ENCODE assay signal across 34 mouse cellular contexts in genomic region chr1:151232346-151232745, GRCm38 (mm10). TPM values are rescaled to one million over a fixed set of nuclear protein-coding genes. Genes with fewer than 3 reads are reported as not detected.
"Had no signal": no experiment of that assay in that cellular context is flagged by ENCODE, and none has a peak within 500 bp of the region (broad histone marks: within the 10 kb centered on the region; RNA-seq: fewer than 3 reads in every experiment).

No protein-coding gene starts in this region.

- H3K4me2 ChIP-seq: embryonic facial prominence, embryonic 12.5 days; embryonic facial prominence, embryonic 13.5 days; embryonic facial prominence, embryonic 15.5 days; forebrain, embryonic 12.5 days; forebrain, embryonic 13.5 days; forebrain, embryonic 15.5 days had no signal

- ATAC-seq: forebrain, embryonic 13.5 days; forebrain, embryonic 14.5 days; forebrain, embryonic 15.5 days; forebrain, embryonic 16.5 days; forebrain, postnatal 0 days had no signal

- H3K27ac ChIP-seq: embryonic facial prominence, embryonic 10.5 days; embryonic facial prominence, embryonic 12.5 days; embryonic facial prominence, embryonic 13.5 days; embryonic facial prominence, embryonic 15.5 days; forebrain, embryonic 10.5 days; forebrain, embryonic 12.5 days; forebrain, embryonic 13.5 days; forebrain, embryonic 15.5 days; gastrocnemius, adult 2 months had no signal

- H3K4me1 ChIP-seq: embryonic facial prominence, embryonic 12.5 days; forebrain, embryonic 13.5 days; forebrain, embryonic 15.5 days had no signal

- DNase-seq: cerebellum, adult 18-20 months; cerebellum, adult 2 months; cerebellum, adult 8-10 months; cerebellum, adult 9-10 months; cerebellum, adult 9-11 months; cerebellum, postnatal 10 days; cerebellum, postnatal 14 days; cerebellum, postnatal 25 days; cerebellum, postnatal 36 days; embryo, embryonic 11 days; forebrain, postnatal 0 days; gastrocnemius, adult 2 months; gastrocnemius, postnatal 10 days; gastrocnemius, postnatal 14 days; gastrocnemius, postnatal 25 days; gastrocnemius, postnatal 36 days; heart, adult 11 months had no signal

- H3K27me3 ChIP-seq: embryonic facial prominence, embryonic 12.5 days; embryonic facial prominence, embryonic 13.5 days; embryonic facial prominence, embryonic 15.5 days; forebrain, embryonic 12.5 days; forebrain, embryonic 13.5 days; forebrain, embryonic 15.5 days had no signal

- H3K9me3 ChIP-seq: embryonic facial prominence, embryonic 10.5 days; embryonic facial prominence, embryonic 12.5 days; embryonic facial prominence, embryonic 13.5 days; embryonic facial prominence, embryonic 15.5 days; forebrain, embryonic 10.5 days; forebrain, embryonic 12.5 days; forebrain, embryonic 13.5 days; forebrain, embryonic 15.5 days had no signal

- H3K4me3 ChIP-seq: embryonic facial prominence, embryonic 10.5 days; embryonic facial prominence, embryonic 12.5 days; embryonic facial prominence, embryonic 13.5 days; embryonic facial prominence, embryonic 15.5 days; erythroblast, embryonic 14.5 days; forebrain, embryonic 10.5 days; forebrain, embryonic 12.5 days; forebrain, embryonic 13.5 days; forebrain, embryonic 15.5 days; gastrocnemius, adult 2 months had no signal

- H3K36me3 ChIP-seq: embryonic facial prominence, embryonic 10.5 days; embryonic facial prominence, embryonic 12.5 days; embryonic facial prominence, embryonic 13.5 days; embryonic facial prominence, embryonic 15.5 days; forebrain, embryonic 10.5 days; forebrain, embryonic 12.5 days; forebrain, embryonic 15.5 days had no signal

- H3K9ac ChIP-seq: embryonic facial prominence, embryonic 12.5 days; embryonic facial prominence, embryonic 13.5 days; embryonic facial prominence, embryonic 15.5 days; forebrain, embryonic 12.5 days; forebrain, embryonic 13.5 days; forebrain, embryonic 15.5 days; forebrain, postnatal 0 days had no signal

RNA-seq across cellular contexts. Expression of gene Gm47996, which starts 22.4 kb away (rescaled TPM):
- polyA plus RNA-seq: cerebellum, adult 2 months; cortical plate, adult 2 months; embryonic facial prominence, embryonic 10.5 days; embryonic facial prominence, embryonic 11.5 days; embryonic facial prominence, embryonic 12.5 days; embryonic facial prominence, embryonic 14.5 days; embryonic facial prominence, embryonic 15.5 days; erythroblast, embryonic 14.5 days; forebrain, embryonic 10.5 days; forebrain, embryonic 11.5 days; forebrain, embryonic 12.5 days; forebrain, embryonic 13.5 days; forebrain, embryonic 14.5 days; forebrain, embryonic 15.5 days; forebrain, embryonic 16.5 days; forebrain, postnatal 0 days; frontal cortex, adult 2 months had no signal

RNA-seq across cellular contexts. Expression of gene 3110040M04Rik, which starts 28.4 kb away (rescaled TPM):
- polyA plus RNA-seq: cerebellum, adult 2 months; cortical plate, adult 2 months; embryonic facial prominence, embryonic 10.5 days; embryonic facial prominence, embryonic 11.5 days; embryonic facial prominence, embryonic 12.5 days; embryonic facial prominence, embryonic 13.5 days; embryonic facial prominence, embryonic 14.5 days; embryonic facial prominence, embryonic 15.5 days; forebrain, embryonic 10.5 days; forebrain, embryonic 11.5 days; forebrain, embryonic 12.5 days; forebrain, embryonic 13.5 days; forebrain, embryonic 14.5 days; forebrain, embryonic 15.5 days; forebrain, embryonic 16.5 days; forebrain, postnatal 0 days; frontal cortex, adult 2 months; gonadal fat pad, adult 2 months had no signal

RNA-seq across cellular contexts. Expression of gene Gm47995, which starts 34.1 kb away (rescaled TPM):
- polyA plus RNA-seq: cerebellum, adult 2 months; cortical plate, adult 2 months; embryonic facial prominence, embryonic 10.5 days; embryonic facial prominence, embryonic 11.5 days; embryonic facial prominence, embryonic 12.5 days; embryonic facial prominence, embryonic 13.5 days; embryonic facial prominence, embryonic 15.5 days; erythroblast, embryonic 14.5 days; forebrain, embryonic 10.5 days; forebrain, embryonic 11.5 days; forebrain, embryonic 12.5 days; forebrain, embryonic 13.5 days; forebrain, embryonic 14.5 days; forebrain, embryonic 15.5 days; forebrain, embryonic 16.5 days; forebrain, postnatal 0 days; frontal cortex, adult 2 months had no signal

RNA-seq across cellular contexts. Expression of gene Gm8947, which starts 40.2 kb away (rescaled TPM):
- polyA plus RNA-seq: cerebellum, adult 2 months; cortical plate, adult 2 months; embryonic facial prominence, embryonic 10.5 days; embryonic facial prominence, embryonic 13.5 days; embryonic facial prominence, embryonic 14.5 days; erythroblast, embryonic 14.5 days; forebrain, embryonic 12.5 days; forebrain, embryonic 13.5 days; forebrain, embryonic 14.5 days; forebrain, embryonic 15.5 days; forebrain, embryonic 16.5 days; forebrain, postnatal 0 days; frontal cortex, adult 2 months had no signal

RNA-seq across cellular contexts. Expression of gene Gm47985, which starts 50.0 kb away (rescaled TPM):
- polyA plus RNA-seq: cerebellum, adult 2 months; cortical plate, adult 2 months; embryonic facial prominence, embryonic 13.5 days; embryonic facial prominence, embryonic 15.5 days; erythroblast, embryonic 14.5 days; forebrain, embryonic 14.5 days; forebrain, embryonic 15.5 days; forebrain, embryonic 16.5 days; forebrain, postnatal 0 days; frontal cortex, adult 2 months had no signal
